Comparison of ENCODE assay signal across 18 mouse cellular contexts in genomic region chr3:145590562-145590961, GRCm38 (mm10). TPM values are rescaled to one million over a fixed set of nuclear protein-coding genes. Genes with fewer than 3 reads are reported as not detected.
DNase-seq lines count a peak whose midpoint lies in the region; ATAC-seq lines count a peak whose summit lies in the region.
"Had no signal": no experiment of that assay in that cellular context is flagged by ENCODE, and none has a peak within 500 bp of the region (broad histone marks: within the 10 kb centered on the region; RNA-seq: fewer than 3 reads in every experiment).

No protein-coding gene starts in this region.

- H3K36me3 ChIP-seq in kidney, embryonic 16.5 days (ENCODE audit: insufficient read depth, low read length): peaks cover 48% of the 10 kb centered on the region
- H3K36me3 ChIP-seq in liver, embryonic 11.5 days (ENCODE audit: control insufficient read depth, insufficient read depth, low read length): peaks cover 22% of the 10 kb centered on the region

- H3K4me1 ChIP-seq in kidney, embryonic 16.5 days (ENCODE audit: insufficient read depth, low read length): no peaks in the 10 kb centered on the region
- H3K4me1 ChIP-seq in liver, embryonic 11.5 days (replicated peaks; ENCODE audit: control insufficient read depth, insufficient read depth, low read length): peaks cover 3% of the 10 kb centered on the region
- H3K4me1 ChIP-seq: embryonic facial prominence, embryonic 13.5 days; forebrain, embryonic 12.5 days; heart, embryonic 15.5 days; hindbrain, embryonic 12.5 days had no signal

- 73% methylated on average over 4 of the region's 4 CpGs for WGBS in kidney, embryonic 16.5 days
- WGBS in liver, embryonic 11.5 days: 88% methylated on average over 4 of the region's 4 CpGs

- no peaks in the 10 kb centered on the region for H3K27me3 ChIP-seq in kidney, embryonic 16.5 days (ENCODE audit: insufficient read depth, low read length)
- H3K27me3 ChIP-seq in liver, embryonic 11.5 days (replicated peaks; ENCODE audit: control insufficient read depth, insufficient read depth, low read length): no peaks in the 10 kb centered on the region
- H3K27me3 ChIP-seq: embryonic facial prominence, embryonic 13.5 days; forebrain, embryonic 12.5 days; heart, embryonic 15.5 days; hindbrain, embryonic 12.5 days had no signal

- peak; percentile 42; the same call in 1 of the 2 replicates for ATAC-seq in kidney, embryonic 16.5 days (ENCODE audit: low FRiP score, low TSS enrichment)
- ATAC-seq in liver, embryonic 11.5 days (replicated peaks; ENCODE audit: low FRiP score): peak; percentile 95
- ATAC-seq in megakaryocyte-erythroid progenitor cell, adult 5-6 weeks (replicated peaks; ENCODE audit: low FRiP score, low TSS enrichment, poor library complexity, severe bottlenecking): peak; percentile 85
- ATAC-seq: inflammation-experienced regulatory T-cells, adult 6 months had no signal

- H3K4me3 ChIP-seq in kidney, embryonic 16.5 days (ENCODE audit: low read length): no peak overlapping the region
- H3K4me3 ChIP-seq in liver, embryonic 11.5 days (ENCODE audit: low read depth, low read length): no peak overlapping the region
- H3K4me3 ChIP-seq: embryonic facial prominence, embryonic 13.5 days; forebrain, embryonic 12.5 days; heart, embryonic 15.5 days; hindbrain, embryonic 12.5 days; myocyte had no signal

- no peak overlapping the region for H3K4me2 ChIP-seq in kidney, embryonic 16.5 days (replicated peaks; ENCODE audit: low read depth, low read length)
- H3K4me2 ChIP-seq in liver, embryonic 11.5 days: peak overlapping the region; percentile 5; the same call in 1 of the 2 replicates
- H3K4me2 ChIP-seq: embryonic facial prominence, embryonic 13.5 days; forebrain, embryonic 12.5 days; heart, embryonic 15.5 days; hindbrain, embryonic 12.5 days; lung, embryonic 14.5 days had no signal

- no peak overlapping the region for H3K9ac ChIP-seq in kidney, embryonic 16.5 days (replicated peaks; ENCODE audit: low read length)
- H3K9ac ChIP-seq in liver, embryonic 11.5 days (ENCODE audit: low read depth, low read length): no peak overlapping the region
- H3K9ac ChIP-seq: embryonic facial prominence, embryonic 13.5 days; forebrain, embryonic 12.5 days; heart, embryonic 15.5 days; hindbrain, embryonic 12.5 days; lung, embryonic 14.5 days had no signal

- no peak for DNase-seq in kidney, postnatal 10 days
- DNase-seq in c-Kit-positive CD71-positive TER-119-negative erythroid progenitor cells, embryonic 14.5 days (ENCODE audit: low read depth): peak; percentile 39
- no peak for DNase-seq in liver, embryonic 11.5 days (ENCODE audit: low spot score)
- no peak for DNase-seq in adrenal gland, postnatal 10 days
- no peak for DNase-seq in cerebellum, postnatal 14 days
- DNase-seq: cerebellum, adult 2 months; gastrocnemius, postnatal 36 days; lung, embryonic 14.5 days; midbrain, embryonic 14.5 days had no signal

- H3K9me3 ChIP-seq in kidney, embryonic 16.5 days (ENCODE audit: low read length): no peaks in the 10 kb centered on the region
- H3K9me3 ChIP-seq in liver, embryonic 11.5 days (ENCODE audit: control insufficient read depth, low read length): no peaks in the 10 kb centered on the region
- H3K9me3 ChIP-seq: embryonic facial prominence, embryonic 13.5 days; forebrain, embryonic 12.5 days; heart, embryonic 15.5 days; hindbrain, embryonic 12.5 days had no signal

- no peak overlapping the region for H3K27ac ChIP-seq in kidney, embryonic 16.5 days (ENCODE audit: low read length)
- H3K27ac ChIP-seq in liver, embryonic 11.5 days (ENCODE audit: low read depth, low read length): peak overlapping the region; percentile 6; the same call in 1 of the 2 replicates
- H3K27ac ChIP-seq: embryonic facial prominence, embryonic 13.5 days; forebrain, embryonic 12.5 days; heart, embryonic 15.5 days; hindbrain, embryonic 12.5 days had no signal

RNA-seq across cellular contexts. Expression of gene Znhit6, which starts 14.6 kb away (rescaled TPM):
- 34.4 and 37.4 TPM in 2 replicates for polyA plus RNA-seq in kidney, embryonic 16.5 days (2015; fragmentation: Nextera tagmentation; extraction: Ambion mirVana)
- 36.0 and 38.5 TPM in 2 replicates for polyA plus RNA-seq in liver, embryonic 11.5 days (2014; fragmentation: Nextera tagmentation; extraction: Ambion mirVana)
- 33.5 and 44.3 TPM in 2 replicates for total RNA-seq in megakaryocyte-erythroid progenitor cell, adult 5-6 weeks (2014; fragmentation: Nextera tagmentation)
- 38.1 and 49.5 TPM in 2 replicates for total RNA-seq in megakaryocyte-erythroid progenitor cell, adult 5-6 weeks (2017)
- total RNA-seq in adrenal gland, postnatal 10 days (2021): 10 to 100 TPM; 14.1 to 18.8 TPM

RNA-seq across cellular contexts. Expression of gene Ccn1, which starts 59.2 kb away (rescaled TPM):
- polyA plus RNA-seq in kidney, embryonic 16.5 days (2015; fragmentation: Nextera tagmentation; extraction: Ambion mirVana): 78.3 and 81.5 TPM in 2 replicates
- 14.2 and 16.4 TPM in 2 replicates for polyA plus RNA-seq in liver, embryonic 11.5 days (2014; fragmentation: Nextera tagmentation; extraction: Ambion mirVana)
- total RNA-seq in megakaryocyte-erythroid progenitor cell, adult 5-6 weeks (2014; fragmentation: Nextera tagmentation): not detected in 2 replicates
- total RNA-seq in megakaryocyte-erythroid progenitor cell, adult 5-6 weeks (2017): 1.9 TPM in 1 of 2 replicates, not detected in the other
- 10 to 100 TPM; 18.6 to 47.5 TPM for total RNA-seq in adrenal gland, postnatal 10 days (2021)
- total RNA-seq: neutrophil, adult 5-6 weeks had no signal
- polyA plus RNA-seq: inflammation-experienced regulatory T-cells, adult 6 months had no signal

Comparison
In these comparisons a context has a peak if more than half of its experiments do, and no peak if none do; other contexts are left out.
1. ATAC-seq: peak in every context shown above with its lines; median percentile 95 in liver, embryonic 11.5 days; 85 in megakaryocyte-erythroid progenitor cell, adult 5-6 weeks; 42 in kidney, embryonic 16.5 days.
2. RNA of gene Ccn1, which starts 59.2 kb away (total RNA-seq): 18.6 to 47.5 TPM in adrenal gland, postnatal 10 days; 1.9 TPM in megakaryocyte-erythroid progenitor cell, adult 5-6 weeks; every median in the first group is over 4 times any median in the second.